Mouse (Mus musculus): ENCODE measurements around the gene Dync2li1.

The Dync2li1 gene

GRCm38 (mm10) chr17:84611500-84611899, 14.8 kb upstream of the Dync2li1 start:
- in situ Hi-C loops (cut with MboI) = no loop called here

GRCm38 (mm10) chr17:84611971-84612370, 14.3 kb upstream of the Dync2li1 start:
- in situ Hi-C loops (cut with MboI) = no loop called here

GRCm38 (mm10) chr17:84615811-84616210, 10.5 kb upstream of the Dync2li1 start:
- in situ Hi-C loops (cut with MboI) = no loop called here

DNA sequence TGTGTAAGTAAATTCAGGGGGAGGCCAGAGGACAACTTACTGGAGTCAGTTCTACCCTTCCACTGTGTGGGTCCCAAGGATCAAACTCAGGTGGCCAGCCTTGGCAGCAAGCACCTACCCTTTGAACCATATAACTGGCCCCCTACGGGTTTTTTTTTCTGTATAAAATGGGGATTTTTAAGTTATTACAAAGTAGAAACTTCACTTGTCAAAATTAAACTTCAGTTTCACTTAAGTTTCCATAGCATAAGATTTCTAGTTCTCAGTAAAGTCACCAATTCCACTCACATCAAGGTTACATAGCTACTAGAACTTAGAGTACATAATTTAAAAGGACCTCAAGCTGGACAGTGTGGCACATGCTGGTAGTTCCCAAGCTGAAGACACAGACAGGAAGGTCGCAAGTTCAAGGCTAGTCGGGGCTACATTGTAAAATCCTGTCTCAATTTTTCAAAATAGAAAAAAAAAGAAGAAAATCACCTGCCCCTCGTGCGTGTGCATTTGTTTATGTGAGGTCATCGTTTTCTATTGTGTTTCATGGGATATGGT, 9.7 kb upstream of the Dync2li1 start:
- in situ Hi-C loops (cut with MboI) = no loop called here

DNA sequence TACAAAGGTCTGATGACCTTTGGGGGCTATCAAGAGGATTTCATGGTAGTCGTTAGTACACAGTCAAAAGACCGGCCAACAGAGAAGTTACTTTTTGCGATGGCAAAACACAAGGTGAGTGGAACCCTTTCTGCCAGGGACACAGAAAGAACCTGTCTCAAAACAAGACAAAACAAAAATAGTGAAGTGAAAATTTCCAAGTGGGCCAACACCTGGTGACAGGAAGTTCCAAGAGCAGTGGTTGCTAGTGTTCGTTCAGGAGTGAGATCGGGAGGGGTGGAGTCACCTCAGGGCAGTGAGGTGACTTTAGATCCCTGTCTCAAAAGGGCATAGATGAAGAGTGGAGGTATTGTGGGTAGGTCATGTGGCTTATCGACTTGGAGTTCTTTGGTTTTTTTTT, 8.3 kb upstream of the Dync2li1 start:
- in situ Hi-C loops (cut with MboI) = no loop called here

DNA sequence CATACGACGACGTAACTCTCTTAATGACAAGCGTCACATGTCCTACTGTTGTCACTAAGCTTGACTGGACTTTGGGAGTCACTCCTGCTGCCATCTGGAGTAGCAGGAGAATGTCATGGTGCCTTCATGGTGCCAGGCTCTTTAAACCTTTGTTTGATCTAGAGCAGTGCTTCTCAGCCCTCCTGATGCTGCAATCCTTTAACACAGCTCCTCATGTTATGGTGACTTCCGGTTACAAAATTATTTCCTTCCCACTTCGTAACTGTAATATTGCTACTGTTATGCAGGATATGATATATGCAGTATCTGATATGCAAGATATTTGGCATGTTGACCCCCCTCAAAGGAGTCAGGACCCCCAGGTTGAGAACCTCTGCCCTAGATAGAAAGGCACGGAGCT, 7.2 kb upstream of the Dync2li1 start:
- in situ Hi-C loops (cut with MboI) = no loop called here

DNA sequence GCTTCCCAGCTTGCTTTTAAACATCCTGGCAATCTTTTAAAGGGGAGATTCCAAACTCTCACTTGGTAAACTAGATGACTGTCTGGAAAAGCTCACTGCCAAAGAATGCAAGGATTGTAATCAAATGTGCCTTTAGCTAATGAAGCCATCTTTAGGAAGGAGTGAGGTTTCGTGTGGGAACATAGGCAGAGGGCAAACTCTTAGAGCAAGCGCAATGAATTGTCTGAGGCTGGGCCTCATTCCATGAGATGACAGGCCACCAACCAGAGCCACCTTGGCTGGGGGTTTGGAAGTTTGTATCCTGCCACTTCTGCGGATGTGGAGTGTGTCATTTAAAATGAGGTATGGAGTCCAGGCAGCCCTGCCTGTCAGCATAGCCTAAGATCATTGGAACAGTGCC, 6.2 kb upstream of the Dync2li1 start:
- in situ Hi-C loops (cut with MboI) = no loop called here

DNA sequence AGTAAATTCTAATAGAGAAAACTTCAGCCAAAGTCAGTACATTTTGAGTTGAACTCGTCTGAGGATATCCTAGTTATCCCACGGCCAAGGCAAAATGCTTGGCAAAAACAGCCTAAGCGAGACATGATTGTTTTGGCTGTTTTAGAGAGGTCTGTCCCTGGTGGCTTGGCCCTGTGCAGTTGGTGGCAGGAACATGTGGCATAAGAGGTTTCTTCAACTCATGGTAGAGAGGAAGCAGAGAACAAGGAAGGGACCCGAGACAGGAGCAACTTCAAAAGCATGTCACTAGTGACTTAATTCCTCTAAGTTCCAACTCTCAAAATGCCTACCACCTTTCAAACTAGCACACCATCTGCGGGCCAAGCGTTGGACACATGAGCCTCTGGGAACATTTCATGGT, 5.7 kb upstream of the Dync2li1 start:
- in situ Hi-C loops (cut with MboI) = no loop called here

DNA sequence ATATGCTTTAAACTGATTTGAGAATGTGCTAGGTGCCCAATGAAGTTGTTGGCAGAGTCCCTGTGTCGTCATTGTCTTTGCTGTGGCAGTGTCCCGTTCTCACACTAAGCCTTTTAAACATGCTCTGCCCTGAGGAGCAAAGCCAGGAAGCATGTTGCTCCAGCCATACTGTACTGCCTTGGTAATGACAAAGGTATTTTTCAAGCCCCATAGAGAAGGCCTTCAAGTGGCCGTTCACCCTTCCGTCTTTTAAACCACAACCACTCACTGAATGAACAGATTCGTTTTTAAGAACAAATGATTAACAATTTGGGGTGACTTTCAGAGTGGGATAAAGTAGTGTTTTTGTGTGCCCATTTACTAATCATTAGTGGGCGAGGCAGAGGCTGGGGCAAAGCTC, 5.1 kb upstream of the Dync2li1 start:
- in situ Hi-C loops (cut with MboI) = no loop called here

DNA sequence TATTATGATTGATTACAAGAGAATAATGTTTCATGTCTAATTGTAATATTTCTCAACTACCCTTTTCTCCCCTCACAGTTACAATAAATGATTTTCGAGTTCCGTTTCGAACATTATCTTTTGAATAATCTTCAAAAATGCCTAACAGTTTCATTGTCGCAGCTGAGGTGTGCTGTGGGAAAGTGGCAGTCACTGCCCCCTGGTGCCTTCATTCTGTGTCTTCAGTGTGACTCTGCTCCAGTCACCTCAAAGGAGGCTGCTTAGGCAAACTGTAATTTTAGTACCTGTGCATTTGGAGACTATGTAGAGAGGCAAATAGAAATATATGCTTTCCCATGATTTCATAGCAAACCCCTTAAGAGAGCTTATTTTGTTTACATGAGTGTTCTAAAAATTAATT, 4.3 kb upstream of the Dync2li1 start:
- in situ Hi-C loops (cut with MboI) = no loop called here

GRCm38 (mm10) chr17:84622873-84623272, 3.4 kb upstream of the Dync2li1 start:
- in situ Hi-C loops (cut with MboI) = no loop called here

DNA sequence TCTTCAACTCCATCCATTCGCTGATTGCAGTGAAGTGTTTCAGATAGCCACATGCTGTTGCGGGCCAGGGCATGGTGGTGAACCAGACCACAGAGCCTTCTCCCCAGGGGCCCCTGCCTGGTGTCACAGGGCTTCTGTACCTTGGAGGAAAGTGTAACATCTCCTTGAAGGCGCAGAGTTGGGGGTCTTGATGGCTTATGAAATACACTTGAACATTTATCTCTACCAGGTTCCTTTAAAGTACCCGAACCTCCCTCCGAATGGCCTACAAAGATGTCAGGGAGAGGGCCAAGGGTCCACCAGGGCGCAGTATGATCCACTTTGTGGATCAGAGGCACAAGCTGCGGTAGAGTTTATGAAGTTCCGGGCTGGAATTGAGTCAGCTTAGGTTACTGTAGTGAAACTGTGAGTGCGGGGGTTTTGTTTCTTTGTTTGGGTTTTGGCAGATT, 585 bp downstream of the Dync2li1 start:
- in situ Hi-C loops (cut with MboI) = no loop called here

- in situ Hi-C loops (cut with MboI) = no loop called here
Measured at GRCm38 (mm10) chr17:84627721-84628120, 1.4 kb downstream of the Dync2li1 start.

DNA sequence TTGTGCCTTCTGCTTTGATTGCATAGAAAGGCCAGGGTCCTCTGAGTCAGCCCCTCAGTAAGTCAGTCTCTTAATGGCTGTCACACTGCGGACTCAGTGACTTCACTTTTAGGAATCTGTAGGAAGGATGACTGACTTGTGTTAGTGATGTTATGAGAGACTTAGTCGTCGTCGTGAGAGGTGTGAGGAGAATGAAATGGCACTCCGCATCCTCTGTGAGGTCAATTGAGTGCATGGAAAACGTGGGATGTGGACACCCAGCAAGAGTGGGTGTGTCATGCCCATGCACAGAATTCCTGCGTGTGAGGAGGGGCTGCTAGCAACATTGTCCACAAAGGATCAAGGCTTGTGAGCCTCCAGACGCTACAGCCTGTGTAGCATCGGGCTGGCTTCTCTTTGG, 2.3 kb downstream of the Dync2li1 start:
- in situ Hi-C loops (cut with MboI) = no loop called here

GRCm38 (mm10) chr17:84631836-84632235, 5.5 kb downstream of the Dync2li1 start:
- in situ Hi-C loops (cut with MboI) = no loop called here

- in situ Hi-C loops (cut with MboI) = no loop called here
Measured at GRCm38 (mm10) chr17:84633443-84633842, 7.1 kb downstream of the Dync2li1 start.

DNA sequence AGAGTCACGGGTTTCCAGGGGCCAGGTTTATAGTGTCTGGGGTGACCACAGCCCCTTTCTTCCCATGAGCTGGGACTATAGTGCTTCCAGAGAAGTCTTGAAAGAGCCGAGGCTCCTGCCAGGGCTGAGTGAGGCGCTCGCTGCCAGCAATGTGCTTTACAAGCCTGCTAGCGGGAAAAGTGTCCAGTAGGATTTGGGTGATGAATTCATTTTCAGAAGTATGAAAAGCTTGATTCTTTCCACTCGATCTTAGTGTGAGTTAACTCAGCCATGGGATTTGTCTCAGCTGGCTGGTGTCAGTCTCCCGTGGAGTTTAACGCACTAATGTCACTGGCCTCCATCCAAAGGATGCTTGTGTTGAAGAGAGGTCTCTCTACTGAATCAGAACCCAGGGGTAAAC, 10.0 kb downstream of the Dync2li1 start:
- in situ Hi-C loops (cut with MboI) = no loop called here

DNA sequence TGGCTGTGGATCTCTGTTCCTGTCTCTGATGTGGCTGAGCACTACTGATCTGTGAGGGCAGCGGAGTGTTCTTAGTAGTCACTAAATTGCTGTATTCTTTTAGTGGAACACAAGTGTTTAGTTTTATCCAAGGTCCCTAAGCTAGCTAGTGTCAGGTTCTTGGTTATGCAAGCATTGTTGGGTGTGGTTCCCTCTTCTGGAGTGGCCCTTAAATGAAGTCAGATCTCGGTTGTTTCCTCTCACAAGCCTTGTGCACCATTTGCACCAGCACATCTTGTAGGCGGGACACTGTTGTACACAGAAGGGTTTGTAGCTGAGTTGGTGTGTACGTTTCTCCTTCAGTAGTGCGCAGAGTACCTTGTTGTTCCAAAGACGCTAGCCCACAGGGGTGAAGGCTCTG, 11.7 kb downstream of the Dync2li1 start:
- in situ Hi-C loops (cut with MboI) = no loop called here

DNA sequence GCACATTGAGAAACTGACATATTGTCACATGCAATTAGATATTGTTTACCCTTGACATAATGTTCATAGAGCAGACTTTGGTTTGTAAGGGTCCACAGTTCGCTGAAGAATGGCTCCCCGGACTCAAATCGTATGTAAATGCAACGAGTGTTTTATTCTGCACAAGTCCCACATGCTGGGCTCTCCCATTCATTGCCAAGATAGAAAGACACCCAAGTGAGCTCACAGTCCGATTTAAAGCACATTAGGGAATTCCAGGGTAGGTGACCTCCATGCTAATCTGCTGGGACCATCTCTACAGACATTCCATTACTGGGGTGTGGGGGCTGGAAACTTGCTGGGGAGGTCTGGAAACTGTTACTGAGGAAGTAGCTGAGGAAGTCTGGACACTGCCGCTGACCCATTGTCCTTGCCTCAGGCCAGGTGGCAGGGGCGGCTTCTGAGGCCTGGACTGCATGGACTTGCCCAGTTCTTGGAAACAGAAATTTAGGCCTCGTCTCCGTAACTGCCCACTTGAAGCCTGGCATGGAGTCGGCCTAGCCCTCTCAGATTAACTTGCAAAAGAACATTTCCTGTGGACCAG, 13.6 kb downstream of the Dync2li1 start:
- in situ Hi-C loops (cut with MboI) = no loop called here

DNA sequence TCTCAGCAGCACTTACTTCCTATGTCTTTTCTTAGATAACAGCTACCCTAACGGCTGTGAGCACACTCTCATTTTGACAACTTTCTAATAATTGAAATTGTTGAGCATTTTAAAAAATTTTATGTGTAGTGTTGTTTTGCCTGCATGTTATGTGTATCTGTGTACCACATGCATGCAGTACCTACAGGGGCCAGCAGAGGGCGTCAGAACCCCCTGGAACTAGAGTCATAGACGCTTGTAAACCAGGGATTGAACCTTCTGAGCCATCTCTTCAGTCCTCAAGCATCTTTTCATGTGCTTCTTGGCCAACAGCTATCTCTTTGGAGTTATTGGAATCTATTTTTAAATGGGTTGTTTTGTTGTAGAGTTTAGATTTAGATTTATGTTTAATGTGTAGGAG, 15.6 kb downstream of the Dync2li1 start:
- in situ Hi-C loops (cut with MboI) = no loop called here

GRCm38 (mm10) chr17:84642324-84642723, 16.0 kb downstream of the Dync2li1 start:
- in situ Hi-C loops (cut with MboI) = no loop called here

DNA sequence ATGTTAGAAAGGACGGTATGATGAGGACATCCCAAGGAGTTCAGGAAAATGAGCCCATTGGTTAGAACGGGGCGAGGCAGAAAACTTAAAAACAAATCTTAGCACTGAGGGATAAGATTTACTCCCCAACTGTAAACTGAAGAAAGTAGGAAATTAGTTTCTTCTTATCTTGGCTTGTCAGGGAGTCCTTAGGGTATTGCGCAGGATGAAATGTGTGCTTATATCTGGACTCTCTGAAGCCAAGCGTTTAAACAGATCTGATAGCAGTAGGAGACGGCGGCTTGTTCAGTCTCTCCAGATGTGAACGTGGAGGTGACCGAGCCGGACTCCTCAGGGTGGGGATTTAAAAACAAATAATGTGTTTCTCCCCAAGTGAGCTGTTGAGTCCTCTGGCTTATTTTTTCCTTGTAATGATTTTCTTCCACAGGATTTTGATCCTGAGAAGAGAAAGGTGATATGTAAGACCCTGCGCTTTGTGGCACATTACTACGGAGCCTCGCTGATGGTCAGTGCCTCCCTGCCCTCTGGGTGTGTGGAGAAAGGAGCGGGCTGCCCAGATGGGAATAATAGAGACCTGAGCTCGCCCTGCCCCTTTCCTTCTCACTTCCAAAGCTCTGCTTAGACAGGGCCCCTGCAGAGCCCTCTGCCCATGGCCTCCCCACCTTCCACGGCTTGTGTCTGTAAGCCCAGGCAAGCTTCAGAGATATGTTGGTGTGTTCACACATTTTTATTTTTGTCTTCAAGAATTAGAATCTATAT, 18.2 kb downstream of the Dync2li1 start:
- in situ Hi-C loops (cut with MboI) = no loop called here

- in situ Hi-C loops (cut with MboI) = no loop called here
Measured at GRCm38 (mm10) chr17:84645119-84645518, 18.8 kb downstream of the Dync2li1 start.

- in situ Hi-C loops (cut with MboI) = no loop called here
Measured at GRCm38 (mm10) chr17:84645894-84646293, 19.6 kb downstream of the Dync2li1 start.

Data from mature B cell (primary cell).